ENCODE assay signal across 22 mouse cellular contexts in genomic region chr11:98563921-98564414, GRCm38 (mm10). TPM values are rescaled to one million over a fixed set of nuclear protein-coding genes. Genes with fewer than 3 reads are reported as not detected.
DNase-seq lines count a peak whose midpoint lies in the region; ATAC-seq and TF ChIP-seq lines count a peak whose summit lies in the region.
"Had no signal": no experiment of that assay in that cellular context is flagged by ENCODE, and none has a peak within 500 bp of the region (broad histone marks: within the 10 kb centered on the region; RNA-seq: fewer than 3 reads in every experiment).

No protein-coding gene starts in this region.

- intact Hi-C loops in gastrocnemius, adult 2 months (cut with DNase I) = no loop called here

- H3K9me3 ChIP-seq in liver, embryonic 11.5 days (ENCODE audit: control insufficient read depth, low read length) = 0 out of 2 replicates have a peak, but pooled peaks cover 2% of the 10 kb centered on the region
- no peaks in the 10 kb centered on the region for H3K9me3 ChIP-seq in intestine, embryonic 16.5 days (ENCODE audit: control insufficient read depth, low read length)
- H3K9me3 ChIP-seq in forebrain, postnatal 0 days (ENCODE audit: low read length) = no peaks in the 10 kb centered on the region
- H3K9me3 ChIP-seq: embryonic facial prominence, embryonic 10.5 days; hindbrain, embryonic 15.5 days had no signal

- no peak for TF ChIP-seq POLR2A in liver, adult 2 months (IDR thresholded peaks at IDR 0.05; ENCODE audit: extremely low read depth, insufficient read depth, low read length)

- ATAC-seq in liver, embryonic 11.5 days (replicated peaks; ENCODE audit: low FRiP score) = no peak
- peak; percentile 29; the same call in 1 of the 2 replicates for ATAC-seq in intestine, embryonic 16.5 days
- no peak for ATAC-seq in forebrain, postnatal 0 days
- ATAC-seq: forebrain, embryonic 14.5 days had no signal

- peak; percentile 77 for DNase-seq in liver, adult 2 months (ENCODE audit: extremely low read depth, low read depth, low spot score)
- DNase-seq in liver, embryonic 11.5 days (ENCODE audit: low spot score) = no peak
- peak; percentile 46 for DNase-seq in induced T-regulatory cell, adult 2 months (ENCODE audit: low read depth)
- no peak for DNase-seq in gastrocnemius, adult 2 months
- no peak for DNase-seq in forebrain, postnatal 0 days
- DNase-seq: adrenal gland, adult 2 months; adrenal gland, postnatal 25 days; cerebellum, adult 18-20 months; cerebellum, adult 9-11 months; gastrocnemius, postnatal 10 days; heart, postnatal 36 days had no signal

- H3K27me3 ChIP-seq in liver, adult 2 months (ENCODE audit: control insufficient read depth, insufficient read depth, low read length) = no peaks in the 10 kb centered on the region
- peaks cover 3% of the 10 kb centered on the region for H3K27me3 ChIP-seq in liver, embryonic 11.5 days (replicated peaks; ENCODE audit: control insufficient read depth, insufficient read depth, low read length)
- H3K27me3 ChIP-seq in intestine, embryonic 16.5 days (replicated peaks; ENCODE audit: control insufficient read depth, insufficient read depth, low read length) = no peaks in the 10 kb centered on the region
- no peaks in the 10 kb centered on the region for H3K27me3 ChIP-seq in forebrain, postnatal 0 days (ENCODE audit: insufficient read depth, low read length)
- H3K27me3 ChIP-seq: CH12.LX; hindbrain, embryonic 15.5 days had no signal

- TF ChIP-seq CTCF in liver, adult 2 months (IDR thresholded peaks at IDR 0.05; ENCODE audit: low read depth, low read length) = no peak
- no peak for TF ChIP-seq CTCF in gastrocnemius, adult 2 months (IDR thresholded peaks at IDR 0.05)
- TF ChIP-seq CTCF in forebrain, postnatal 0 days (IDR thresholded peaks at IDR 0.05; ENCODE audit: low read depth) = no peak

- H3K4me2 ChIP-seq in liver, embryonic 11.5 days = no peak overlapping the region
- H3K4me2 ChIP-seq in intestine, embryonic 16.5 days (ENCODE audit: low read depth, low read length) = no peak overlapping the region; the same call in 1 of the 2 replicates
- no peak overlapping the region for H3K4me2 ChIP-seq in forebrain, postnatal 0 days (ENCODE audit: low read depth)
- H3K4me2 ChIP-seq: heart, embryonic 12.5 days; hindbrain, embryonic 15.5 days had no signal

- no peaks in the 10 kb centered on the region for H3K36me3 ChIP-seq in liver, adult 2 months (ENCODE audit: control insufficient read depth, insufficient read depth, low read length)
- H3K36me3 ChIP-seq in liver, embryonic 11.5 days (ENCODE audit: control insufficient read depth, insufficient read depth, low read length) = no peaks in the 10 kb centered on the region
- no peaks in the 10 kb centered on the region for H3K36me3 ChIP-seq in intestine, embryonic 16.5 days (ENCODE audit: control insufficient read depth, insufficient read depth, low read length)
- H3K36me3 ChIP-seq in forebrain, postnatal 0 days (ENCODE audit: insufficient read depth) = no peaks in the 10 kb centered on the region
- H3K36me3 ChIP-seq: embryonic facial prominence, embryonic 10.5 days; heart, embryonic 12.5 days; hindbrain, embryonic 15.5 days had no signal

- no peak overlapping the region for H3K9ac ChIP-seq in liver, adult 2 months (ENCODE audit: low read depth, low read length)
- no peak overlapping the region for H3K9ac ChIP-seq in liver, embryonic 11.5 days (ENCODE audit: low read depth, low read length)
- H3K9ac ChIP-seq in intestine, embryonic 16.5 days (ENCODE audit: low read depth, low read length) = no peak overlapping the region
- H3K9ac ChIP-seq in forebrain, postnatal 0 days = no peak overlapping the region
- H3K9ac ChIP-seq: heart, embryonic 12.5 days; hindbrain, embryonic 15.5 days had no signal

- no peaks in the 10 kb centered on the region for H3K79me2 ChIP-seq in liver, adult 2 months (ENCODE audit: control insufficient read depth, insufficient read depth, low read length)

- 19% methylated on average over 13 of the region's 13 CpGs for WGBS in liver, adult 2 months
- WGBS in liver, embryonic 11.5 days = 66% methylated on average over 13 of the region's 13 CpGs
- WGBS in intestine, embryonic 16.5 days = 48% methylated on average over 13 of the region's 13 CpGs
- WGBS in forebrain, postnatal 0 days = 49% methylated on average over 13 of the region's 13 CpGs

- peak overlapping the region; percentile 24; the same call in 1 of the 2 replicates for H3K27ac ChIP-seq in liver, adult 2 months (replicated peaks; ENCODE audit: insufficient read depth, low read depth, low read length)
- H3K27ac ChIP-seq in liver, embryonic 11.5 days (ENCODE audit: low read depth, low read length) = no peak overlapping the region
- H3K27ac ChIP-seq in intestine, embryonic 16.5 days (ENCODE audit: low read length) = peak overlapping the region; percentile 73
- H3K27ac ChIP-seq in gastrocnemius, adult 2 months = no peak overlapping the region
- H3K27ac ChIP-seq in forebrain, postnatal 0 days (ENCODE audit: low read depth, low read length) = no peak overlapping the region
- H3K27ac ChIP-seq: embryonic facial prominence, embryonic 10.5 days; hindbrain, embryonic 15.5 days had no signal

- H3K4me3 ChIP-seq in liver, adult 2 months (ENCODE audit: insufficient read depth, low read depth, low read length) = no peak overlapping the region
- H3K4me3 ChIP-seq in liver, embryonic 11.5 days (ENCODE audit: low read depth, low read length) = no peak overlapping the region
- H3K4me3 ChIP-seq in intestine, embryonic 16.5 days (ENCODE audit: low read length) = no peak overlapping the region
- H3K4me3 ChIP-seq in gastrocnemius, adult 2 months = no peak overlapping the region
- H3K4me3 ChIP-seq in forebrain, postnatal 0 days (ENCODE audit: low read depth, low read length) = no peak overlapping the region
- H3K4me3 ChIP-seq: embryonic facial prominence, embryonic 10.5 days; heart, embryonic 12.5 days; hindbrain, embryonic 15.5 days had no signal

- H3K4me1 ChIP-seq in liver, adult 2 months (ENCODE audit: control insufficient read depth, insufficient read depth, low read length) = peaks cover 14% of the 10 kb centered on the region
- H3K4me1 ChIP-seq in liver, embryonic 11.5 days (replicated peaks; ENCODE audit: control insufficient read depth, insufficient read depth, low read length) = 0 out of 2 replicates have a peak, but pooled peaks cover 3% of the 10 kb centered on the region
- H3K4me1 ChIP-seq in intestine, embryonic 16.5 days (ENCODE audit: control insufficient read depth, insufficient read depth, low read length) = peaks cover 18% of the 10 kb centered on the region; the same call in 1 of the 2 replicates
- no peaks in the 10 kb centered on the region for H3K4me1 ChIP-seq in forebrain, postnatal 0 days (ENCODE audit: insufficient read depth)
- H3K4me1 ChIP-seq: hindbrain, embryonic 15.5 days had no signal

RNA-seq across cellular contexts. Expression of gene Zpbp2, which starts 13.1 kb away (rescaled TPM):
- 0.28 and 0.94 TPM in 2 replicates for total RNA-seq in liver, adult 2 months (2014; rRNA removed)
- 0.09 TPM in 1 of 2 replicates, not detected in the other for polyA plus RNA-seq in liver, adult 2 months (2012; rRNA removed)
- 0.40 and 0.42 TPM in 2 replicates for polyA plus RNA-seq in liver, embryonic 11.5 days (2014; fragmentation: Nextera tagmentation; extraction: Ambion mirVana)
- polyA plus RNA-seq in intestine, embryonic 16.5 days (2015; fragmentation: Nextera tagmentation; extraction: Ambion mirVana) = 0.92 and 1.0 TPM in 2 replicates
- total RNA-seq in gastrocnemius, adult 2 months (2021) = not detected
- not detected in 2 replicates for total RNA-seq in forebrain, postnatal 0 days (2014; rRNA removed)
- not detected in 2 replicates for polyA plus RNA-seq in forebrain, postnatal 0 days (2015; fragmentation: Nextera tagmentation; extraction: Ambion mirVana)
- total RNA-seq: gastrocnemius, postnatal 10 days; gastrocnemius, postnatal 4 days; heart, adult 8-10 months; heart, postnatal 36 days had no signal
- polyA plus RNA-seq: embryonic facial prominence, embryonic 14.5 days; forebrain, embryonic 14.5 days; hindbrain, embryonic 11.5 days had no signal

RNA-seq across cellular contexts. Expression of gene Ikzf3, which starts 18.1 kb away (rescaled TPM):
- 0.37 and 0.60 TPM in 2 replicates for total RNA-seq in liver, adult 2 months (2014; rRNA removed)
- polyA plus RNA-seq in liver, adult 2 months (2012; rRNA removed) = 0.82 and 1.1 TPM in 2 replicates
- 0.04 and 0.32 TPM in 2 replicates for polyA plus RNA-seq in liver, embryonic 11.5 days (2014; fragmentation: Nextera tagmentation; extraction: Ambion mirVana)
- polyA plus RNA-seq in intestine, embryonic 16.5 days (2015; fragmentation: Nextera tagmentation; extraction: Ambion mirVana) = 0.23 and 0.24 TPM in 2 replicates
- under 1 TPM in 1 of 2 experiments, not detected in 1; 0.22 TPM for total RNA-seq in gastrocnemius, adult 2 months (2021)
- 0.14 and 0.15 TPM in 2 replicates for total RNA-seq in forebrain, postnatal 0 days (2014; rRNA removed)
- polyA plus RNA-seq in forebrain, postnatal 0 days (2015; fragmentation: Nextera tagmentation; extraction: Ambion mirVana) = 0.21 and 0.23 TPM in 2 replicates
- polyA plus RNA-seq: forebrain, embryonic 14.5 days; hindbrain, embryonic 15.5 days had no signal

RNA-seq across cellular contexts. Expression of gene Ormdl3, which starts 23.2 kb away (rescaled TPM):
- total RNA-seq in liver, adult 2 months (2014; rRNA removed) = 48.3 and 62.0 TPM in 2 replicates
- 119 and 166 TPM in 2 replicates for polyA plus RNA-seq in liver, adult 2 months (2012; rRNA removed)
- polyA plus RNA-seq in liver, embryonic 11.5 days (2014; fragmentation: Nextera tagmentation; extraction: Ambion mirVana) = 10.9 and 11.7 TPM in 2 replicates
- 62.9 and 65.2 TPM in 2 replicates for polyA plus RNA-seq in intestine, embryonic 16.5 days (2015; fragmentation: Nextera tagmentation; extraction: Ambion mirVana)
- total RNA-seq in gastrocnemius, adult 2 months (2021) = 10 to 100 TPM; 24.5 to 25.7 TPM
- 99.8 and 115 TPM in 2 replicates for total RNA-seq in forebrain, postnatal 0 days (2014; rRNA removed)
- 114 and 119 TPM in 2 replicates for polyA plus RNA-seq in forebrain, postnatal 0 days (2015; fragmentation: Nextera tagmentation; extraction: Ambion mirVana)

RNA-seq across cellular contexts. Expression of gene Lrrc3c, which starts 34.1 kb away (rescaled TPM):
- total RNA-seq in liver, adult 2 months (2014; rRNA removed) = not detected in 2 replicates
- polyA plus RNA-seq in liver, adult 2 months (2012; rRNA removed) = not detected in 2 replicates
- polyA plus RNA-seq in liver, embryonic 11.5 days (2014; fragmentation: Nextera tagmentation; extraction: Ambion mirVana) = not detected in 2 replicates
- not detected in 2 replicates for polyA plus RNA-seq in intestine, embryonic 16.5 days (2015; fragmentation: Nextera tagmentation; extraction: Ambion mirVana)
- total RNA-seq in gastrocnemius, adult 2 months (2021) = not detected
- not detected in 2 replicates for total RNA-seq in forebrain, postnatal 0 days (2014; rRNA removed)
- polyA plus RNA-seq in forebrain, postnatal 0 days (2015; fragmentation: Nextera tagmentation; extraction: Ambion mirVana) = not detected in 2 replicates
- total RNA-seq: adrenal gland, adult 2 months; adrenal gland, postnatal 25 days; CH12.LX; gastrocnemius, postnatal 10 days; gastrocnemius, postnatal 4 days; heart, adult 8-10 months; heart, postnatal 36 days had no signal
- polyA plus RNA-seq: adrenal gland, adult 2 months; embryonic facial prominence, embryonic 10.5 days; embryonic facial prominence, embryonic 14.5 days; forebrain, embryonic 14.5 days; heart, embryonic 12.5 days; heart, embryonic 16.5 days; hindbrain, embryonic 11.5 days; hindbrain, embryonic 15.5 days had no signal

Comparison
In these comparisons a context has a peak if more than half of its experiments do, and no peak if none do; other contexts are left out.
1. DNase-seq: peak in liver, adult 2 months (single experiment) and induced T-regulatory cell, adult 2 months (single experiment); none in liver, embryonic 11.5 days (single experiment), gastrocnemius, adult 2 months (single experiment) and forebrain, postnatal 0 days (single experiment).
2. H3K27ac ChIP-seq: peak in liver, adult 2 months (single experiment) and intestine, embryonic 16.5 days (single experiment); none in liver, embryonic 11.5 days (single experiment), gastrocnemius, adult 2 months (single experiment) and forebrain, postnatal 0 days (single experiment).